Mouse (Mus musculus): ENCODE measurements around the gene Sh3bp1. TPM values are rescaled to one million over a fixed set of nuclear protein-coding genes. Genes with fewer than 3 reads are reported as not detected.
"Not testable (repeated sequence)": the region's sequence is repeated elsewhere in the genome, so short reads cannot be mapped to it uniquely, and the experiment has no call there.

Sh3bp1 gene
- polyA plus RNA-seq, 1 experiment from 2014 or later, result 68.1 TPM

DNA sequence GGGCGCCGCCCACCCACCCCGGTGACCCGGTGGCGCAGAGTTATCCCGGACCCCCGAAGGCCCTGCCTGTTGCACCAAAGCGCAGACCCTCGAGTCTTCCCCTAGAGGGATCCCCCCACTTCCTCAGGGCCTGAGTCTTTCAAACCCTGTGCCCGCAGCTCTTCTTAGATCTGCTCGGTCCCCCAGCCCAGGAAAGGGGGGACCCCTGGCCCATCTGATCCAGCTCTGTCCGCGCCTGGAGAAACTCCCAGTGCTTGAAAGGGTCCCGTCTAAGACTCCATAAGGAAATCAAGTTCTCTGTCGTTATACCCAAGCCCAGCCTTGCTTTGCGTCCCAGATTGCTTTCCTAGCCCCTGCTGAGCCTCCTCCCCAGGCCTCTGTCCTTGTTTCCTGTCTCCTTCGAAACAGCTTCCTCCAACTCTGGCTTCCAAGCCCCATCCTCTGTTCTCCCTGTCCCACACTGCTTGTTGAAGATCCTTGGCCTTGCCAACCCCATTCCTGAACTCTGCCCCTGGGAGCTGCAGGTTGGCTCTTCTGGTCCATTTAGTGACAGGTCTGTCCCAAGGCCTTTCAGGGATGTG is 21.7 kb upstream of the Sh3bp1 start:
- Histone ChIP-seq H3K27ac (replicated peaks) (peak overlapping the region; percentile 100), H3K9me3 (replicated peaks) (no peaks in the 10 kb centered on the region), H3K4me1 (peaks cover 50% of the 10 kb centered on the region), H3K36me3 (peaks cover 29% of the 10 kb centered on the region), H3K9ac (peak overlapping the region; percentile 71), H3K4me2 (replicated peaks) (peak overlapping the region; percentile 80), H3K27me3 (no peaks in the 10 kb centered on the region), H3K4me3 (replicated peaks) (peak overlapping the region; percentile 83)
- ATAC-seq (ENCODE audit: insufficient number of reproducible peaks, low FRiP score, low TSS enrichment, low read depth), result no peak
- WGBS, result 0% methylated on average over 17 of the region's 17 CpGs

GRCm38 (mm10) chr15:78878792-78879516 is 20.6 kb upstream of the Sh3bp1 start:
- Histone ChIP-seq H3K4me2 (replicated peaks) (peak overlapping the region; percentile 80), H3K4me1 (peaks cover 50% of the 10 kb centered on the region), H3K36me3 (peaks cover 39% of the 10 kb centered on the region), H3K27ac (replicated peaks) (peak overlapping the region; percentile 100), H3K4me3 (replicated peaks) (0 out of 2 replicates have a peak overlapping the region, but pooled peaks have one; percentile 83)
- not testable (repeated sequence) for H3K9me3 ChIP-seq (replicated peaks); ATAC-seq (ENCODE audit: insufficient number of reproducible peaks, low FRiP score, low TSS enrichment, low read depth); H3K9ac ChIP-seq; H3K27me3 ChIP-seq
- 16% methylated on average over 7 of the region's 7 CpGs for WGBS

GRCm38 (mm10) chr15:78880432-78880831 is 19.1 kb upstream of the Sh3bp1 start:
- H3K27me3 ChIP-seq, result no peaks in the 10 kb centered on the region
- WGBS, result 92% methylated on average over 8 of the region's 8 CpGs
- H3K4me3 ChIP-seq (replicated peaks), result no peak overlapping the region
- no peak for ATAC-seq (ENCODE audit: insufficient number of reproducible peaks, low FRiP score, low TSS enrichment, low read depth)
- no peak overlapping the region for H3K4me2 ChIP-seq (replicated peaks)
- H3K4me1 ChIP-seq, result peaks cover 42% of the 10 kb centered on the region
- H3K9ac ChIP-seq, result no peak overlapping the region; the same call in 1 of the 2 replicates
- H3K27ac ChIP-seq (replicated peaks), result no peak overlapping the region
- H3K9me3 ChIP-seq (replicated peaks), result no peaks in the 10 kb centered on the region
- H3K36me3 ChIP-seq, result peaks cover 51% of the 10 kb centered on the region

DNA sequence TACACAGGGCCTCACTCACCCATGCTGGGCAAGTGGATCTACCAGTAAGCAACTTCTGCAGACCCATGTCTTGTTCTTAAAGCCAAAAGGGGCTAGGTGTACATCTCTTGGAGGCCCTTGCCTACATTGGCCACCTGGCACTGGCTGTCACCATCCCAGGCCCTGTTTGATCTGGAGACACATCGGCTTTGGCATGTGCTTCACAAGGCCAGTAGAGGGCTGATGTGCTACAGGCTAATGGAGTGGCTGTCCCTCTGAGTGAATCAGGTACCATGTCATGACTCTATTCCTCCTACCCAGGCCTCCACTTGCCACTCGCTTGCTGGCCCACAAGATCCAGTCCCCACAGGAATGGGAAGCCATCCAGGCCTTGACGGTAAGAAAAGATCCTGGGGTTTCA is 17.7 kb upstream of the Sh3bp1 start:
- ATAC-seq (ENCODE audit: insufficient number of reproducible peaks, low FRiP score, low TSS enrichment, low read depth), result no peak
- H3K36me3 ChIP-seq, result peaks cover 65% of the 10 kb centered on the region

DNA sequence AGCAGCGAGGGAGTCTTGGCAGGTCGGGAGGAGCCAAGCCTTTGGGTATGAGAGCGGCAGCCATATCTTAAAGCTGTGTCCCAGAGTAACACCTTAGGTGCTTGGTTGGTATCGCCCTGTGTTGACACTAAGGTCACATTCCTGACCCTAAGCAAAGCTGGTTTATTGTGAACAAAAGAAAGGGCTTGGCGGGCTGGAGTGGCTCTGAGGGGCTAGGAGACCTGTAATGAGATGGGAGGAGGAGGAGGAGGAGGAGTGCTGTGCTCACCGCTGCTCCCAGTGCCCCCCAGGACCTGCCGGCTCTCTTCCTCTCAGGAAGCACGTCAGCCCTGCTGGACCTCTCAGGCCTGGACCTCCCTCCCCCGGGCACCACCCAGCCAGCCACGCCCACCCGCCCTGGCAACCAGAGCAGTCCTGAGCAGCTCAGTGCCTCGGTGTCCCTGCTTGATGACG is 10.1 kb upstream of the Sh3bp1 start:
- no peak overlapping the region for H3K4me3 ChIP-seq (replicated peaks)
- H3K9ac ChIP-seq, result no peak overlapping the region
- H3K9me3 ChIP-seq (replicated peaks), result no peaks in the 10 kb centered on the region
- peaks cover 24% of the 10 kb centered on the region for H3K4me1 ChIP-seq
- H3K36me3 ChIP-seq, result peaks cover 83% of the 10 kb centered on the region
- ATAC-seq (ENCODE audit: insufficient number of reproducible peaks, low FRiP score, low TSS enrichment, low read depth), result no peak
- H3K27me3 ChIP-seq, result no peaks in the 10 kb centered on the region
- 0 out of 2 replicates have a peak overlapping the region, but pooled peaks have one; percentile 19 for H3K27ac ChIP-seq (replicated peaks)
- WGBS, result 47% methylated on average over 12 of the region's 13 CpGs
- no peak overlapping the region for H3K4me2 ChIP-seq (replicated peaks)

More for the DNA sequence above, 17.7 kb upstream of the Sh3bp1 start:
- H3K27ac ChIP-seq (replicated peaks), result no peak overlapping the region
- H3K27me3 ChIP-seq, result no peaks in the 10 kb centered on the region
- H3K9me3 ChIP-seq (replicated peaks), result no peaks in the 10 kb centered on the region
- no peak overlapping the region for H3K4me2 ChIP-seq (replicated peaks)
- H3K9ac ChIP-seq, result no peak overlapping the region
- no peak overlapping the region for H3K4me3 ChIP-seq (replicated peaks)
- WGBS, result 82% methylated on average over 3 of the region's 3 CpGs
- H3K4me1 ChIP-seq, result peaks cover 29% of the 10 kb centered on the region

DNA sequence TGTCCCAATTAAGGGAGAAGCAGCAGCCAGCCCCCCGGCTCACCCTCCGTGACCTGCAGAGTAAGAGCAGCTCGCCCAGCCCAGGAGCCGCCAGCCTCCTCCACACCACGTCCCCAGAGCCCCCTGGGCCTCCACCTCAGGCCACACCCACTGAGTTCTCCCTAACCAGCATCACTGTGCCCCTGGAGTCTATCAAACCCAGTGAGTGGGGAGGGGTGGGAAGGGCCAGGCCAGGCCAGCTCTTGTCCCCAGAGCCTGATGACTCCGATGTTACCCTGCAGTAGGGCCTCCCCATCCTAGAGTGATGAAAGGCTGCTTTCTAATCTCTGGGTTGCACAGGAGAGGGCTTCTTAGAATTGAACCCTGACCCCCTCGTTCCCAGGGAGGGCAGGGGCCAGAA is 7.1 kb upstream of the Sh3bp1 start:
- WGBS, result 46% methylated on average over 7 of the region's 7 CpGs
- H3K27me3 ChIP-seq, result no peaks in the 10 kb centered on the region
- peaks cover 52% of the 10 kb centered on the region for H3K4me1 ChIP-seq
- no peak overlapping the region for H3K9ac ChIP-seq
- no peak for ATAC-seq (ENCODE audit: insufficient number of reproducible peaks, low FRiP score, low TSS enrichment, low read depth)
- H3K27ac ChIP-seq (replicated peaks), result no peak overlapping the region
- H3K4me2 ChIP-seq (replicated peaks), result no peak overlapping the region
- no peaks in the 10 kb centered on the region for H3K9me3 ChIP-seq (replicated peaks)
- H3K4me3 ChIP-seq (replicated peaks), result no peak overlapping the region
- peaks cover 60% of the 10 kb centered on the region for H3K36me3 ChIP-seq

- Histone ChIP-seq H3K4me1 (peaks cover 62% of the 10 kb centered on the region), H3K27ac (replicated peaks) (peak overlapping the region; percentile 63), H3K27me3 (no peaks in the 10 kb centered on the region), H3K4me3 (replicated peaks) (no peak overlapping the region), H3K36me3 (peaks cover 42% of the 10 kb centered on the region), H3K9ac (no peak overlapping the region), H3K4me2 (replicated peaks) (no peak overlapping the region), H3K9me3 (replicated peaks) (no peaks in the 10 kb centered on the region)
- WGBS, result 59% methylated on average over 13 of the region's 13 CpGs
- ATAC-seq (ENCODE audit: insufficient number of reproducible peaks, low FRiP score, low TSS enrichment, low read depth), result no peak
Observed at GRCm38 (mm10) chr15:78894726-78895125, 4.8 kb upstream of the Sh3bp1 start.

DNA sequence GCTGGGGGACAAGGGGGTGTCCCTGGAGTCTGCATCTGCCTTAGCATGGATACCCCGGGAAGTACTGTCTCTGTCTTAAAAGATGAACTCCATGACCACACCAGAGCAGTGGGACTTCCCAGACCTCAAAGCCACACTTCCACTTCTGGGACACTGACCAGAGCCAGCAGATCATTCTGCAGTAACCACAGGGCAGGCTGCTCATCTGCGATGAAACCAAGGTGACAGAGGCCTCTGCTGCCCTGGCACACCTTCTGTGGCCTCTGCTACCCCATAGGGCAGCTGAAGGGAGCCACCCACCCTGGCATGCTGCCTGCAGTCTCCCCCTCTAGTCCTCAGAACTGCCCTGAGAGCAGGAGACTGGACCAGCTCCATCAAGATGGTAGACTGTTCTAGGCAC is 3.8 kb upstream of the Sh3bp1 start:
- Histone ChIP-seq H3K9me3 (replicated peaks) (no peaks in the 10 kb centered on the region), H3K4me1 (peaks cover 63% of the 10 kb centered on the region), H3K4me2 (replicated peaks) (no peak overlapping the region), H3K27ac (replicated peaks) (peak overlapping the region; percentile 39; the same call in 1 of the 2 replicates), H3K27me3 (no peaks in the 10 kb centered on the region), H3K36me3 (peaks cover 34% of the 10 kb centered on the region), H3K4me3 (replicated peaks) (no peak overlapping the region), H3K9ac (no peak overlapping the region)
- ATAC-seq (ENCODE audit: insufficient number of reproducible peaks, low FRiP score, low TSS enrichment, low read depth), result no peak
- WGBS, result 76% methylated on average over 2 of the region's 2 CpGs

DNA sequence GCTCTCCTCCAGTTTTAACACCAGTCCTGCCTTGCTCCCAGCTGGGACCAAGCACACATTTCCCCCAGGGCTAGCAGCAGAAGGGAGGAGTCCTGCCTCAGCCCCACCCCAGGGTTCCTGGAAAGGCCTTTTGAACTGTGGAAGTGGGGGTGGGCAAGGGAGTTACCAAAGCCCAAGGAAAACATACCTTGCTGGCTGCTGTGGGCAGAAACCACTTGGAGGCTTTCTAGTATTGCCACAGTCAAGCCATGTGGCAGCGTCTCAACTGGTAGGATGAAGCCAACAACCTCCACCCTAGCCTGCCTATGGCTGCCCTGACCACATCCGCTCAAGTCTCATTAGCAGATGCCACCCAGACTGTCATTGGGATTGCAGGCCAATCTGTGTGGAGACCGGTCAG is 3.4 kb upstream of the Sh3bp1 start:
- Histone ChIP-seq H3K9ac (no peak overlapping the region), H3K27ac (replicated peaks) (peak overlapping the region; percentile 39; the same call in 1 of the 2 replicates)

DNA sequence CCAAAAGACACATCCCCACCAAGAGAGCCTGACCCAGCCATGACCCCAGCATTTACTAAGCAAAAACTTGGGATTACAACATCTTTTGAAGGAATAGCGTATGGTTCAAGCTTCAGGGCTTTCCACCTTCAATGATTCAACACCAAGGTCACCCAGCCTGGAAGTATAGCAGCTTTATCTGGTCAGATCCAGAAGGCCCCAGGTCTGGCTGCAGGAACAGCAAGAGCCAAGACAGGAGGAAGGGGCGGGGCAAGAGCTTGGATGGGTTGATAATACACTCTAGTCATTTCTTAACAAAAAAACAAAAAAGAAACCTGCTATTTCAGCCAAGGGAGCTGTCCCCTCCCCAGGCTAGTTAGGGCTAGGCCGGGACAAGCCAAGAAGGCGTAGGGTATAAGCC is 2.1 kb upstream of the Sh3bp1 start:
- WGBS, result 77% methylated on average over 4 of the region's 4 CpGs
- no peak for ATAC-seq (ENCODE audit: insufficient number of reproducible peaks, low FRiP score, low TSS enrichment, low read depth)
- H3K4me1 ChIP-seq, result peaks cover 79% of the 10 kb centered on the region

More for the DNA sequence above, 3.4 kb upstream of the Sh3bp1 start:
- WGBS, result 76% methylated on average over 3 of the region's 3 CpGs
- Histone ChIP-seq H3K4me2 (replicated peaks) (no peak overlapping the region), H3K27me3 (no peaks in the 10 kb centered on the region), H3K4me3 (replicated peaks) (no peak overlapping the region), H3K36me3 (peaks cover 30% of the 10 kb centered on the region), H3K9me3 (replicated peaks) (no peaks in the 10 kb centered on the region), H3K4me1 (peaks cover 67% of the 10 kb centered on the region)
- no peak for ATAC-seq (ENCODE audit: insufficient number of reproducible peaks, low FRiP score, low TSS enrichment, low read depth)

DNA sequence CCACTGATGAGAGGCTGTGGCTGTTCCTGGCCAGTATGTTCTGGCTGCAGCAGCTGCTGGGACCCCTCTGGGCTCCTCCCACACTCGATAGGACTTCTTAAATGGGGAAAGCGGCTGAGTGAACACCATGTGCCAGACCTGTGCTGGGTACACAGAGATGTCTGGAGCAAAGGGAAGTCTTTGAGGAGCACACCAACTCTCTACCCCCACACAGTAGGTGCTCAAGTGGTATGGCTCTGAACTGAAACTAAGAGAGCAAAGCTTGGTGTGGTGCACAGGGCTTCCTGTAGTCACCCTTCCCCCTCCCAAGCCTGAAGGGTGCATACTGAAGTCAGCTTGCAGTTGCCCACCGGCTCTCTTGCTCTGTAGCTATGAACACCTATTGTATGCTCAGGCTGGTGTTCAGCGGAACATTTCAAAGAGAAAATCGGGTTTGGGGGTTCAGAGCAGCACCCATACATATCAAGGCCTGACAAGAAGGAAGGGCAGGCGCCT is 1.0 kb upstream of the Sh3bp1 start:
- H3K4me3 ChIP-seq (replicated peaks), result peak overlapping the region; percentile 76
- H3K4me2 ChIP-seq (replicated peaks), result peak overlapping the region; percentile 65
- H3K9ac ChIP-seq, result no peak overlapping the region
- H3K9me3 ChIP-seq (replicated peaks), result no peaks in the 10 kb centered on the region
- peaks cover 11% of the 10 kb centered on the region for H3K36me3 ChIP-seq
- H3K4me1 ChIP-seq, result peaks cover 81% of the 10 kb centered on the region
- peak overlapping the region; percentile 53 for H3K27ac ChIP-seq (replicated peaks)
- no peak for ATAC-seq (ENCODE audit: insufficient number of reproducible peaks, low FRiP score, low TSS enrichment, low read depth)
- H3K27me3 ChIP-seq, result no peaks in the 10 kb centered on the region
- WGBS, result 50% methylated on average over 6 of the region's 6 CpGs

More for the DNA sequence above, 2.1 kb upstream of the Sh3bp1 start:
- no peak overlapping the region for H3K4me2 ChIP-seq (replicated peaks)
- no peaks in the 10 kb centered on the region for H3K27me3 ChIP-seq
- H3K9me3 ChIP-seq (replicated peaks), result no peaks in the 10 kb centered on the region
- H3K27ac ChIP-seq (replicated peaks), result no peak overlapping the region
- H3K9ac ChIP-seq, result no peak overlapping the region
- no peak overlapping the region for H3K4me3 ChIP-seq (replicated peaks)
- H3K36me3 ChIP-seq, result peaks cover 18% of the 10 kb centered on the region
